Mouse (Mus musculus) megakaryocyte, embryonic 14.5 days (primary cell): ENCODE results near the gene Nav1. TPM values are rescaled to one million over a fixed set of nuclear protein-coding genes. Genes with fewer than 3 reads are reported as not detected.

Experiments used
- H3K27me3 ChIP-seq: replicated peaks from 2 replicates; pipeline ENCODE3; 2012; ENCODE audit warnings: inconsistent platforms
- H3K36me3 ChIP-seq: replicated peaks from 2 replicates; pipeline ENCODE3; 2012; ENCODE audit warnings: low read length, inconsistent platforms, mixed read lengths
- H3K4me1 ChIP-seq: 2 replicates; pipeline ENCODE4 v1.6.1; 2012; ENCODE audit warnings: inconsistent platforms
- H3K4me3 ChIP-seq: replicated peaks from 2 replicates; pipeline ENCODE3; 2012; ENCODE audit warnings: moderate library complexity, mild to moderate bottlenecking, inconsistent platforms
- H3K9me3 ChIP-seq: 2 replicates; pipeline ENCODE4 v1.6.1; 2012; ENCODE audit warnings: inconsistent platforms
- FLI1 ChIP-seq: IDR thresholded peaks from 2 replicates; pipeline ENCODE4 v1.6.1; 2012; ENCODE audit warnings: low read length, inconsistent platforms, mixed read lengths
- GATA1 ChIP-seq: IDR thresholded peaks from 3 replicates; pipeline ENCODE4 v1.6.1; 2012; ENCODE audit warnings: mixed read lengths, low read length, inconsistent platforms, borderline replicate concordance
- polyA plus RNA-seq: library from polyadenylated mRNA; stranded (reverse); fragments of >175 nt; gene quantifications from 2 replicates; pipeline ENCODE4 v1.2.3, GENCODE M21; 2012; ENCODE audit warnings: low replicate concordance; ENCODE audit not compliant: insufficient read depth

The Nav1 gene
- polyA plus RNA-seq, 1 experiment, result 13.4 TPM

GRCm38 (mm10) chr1:135465734-135466133 is 141.4 kb downstream of the Nav1 start:
- peaks cover 22% of the 10 kb centered on the region for H3K4me1 ChIP-seq
- no peaks in the 10 kb centered on the region for H3K9me3 ChIP-seq
- H3K4me3 ChIP-seq, result no peak overlapping the region
- TF ChIP-seq FLI1, result no peak
- no peak for TF ChIP-seq GATA1
- peaks cover 95% of the 10 kb centered on the region for H3K36me3 ChIP-seq
- H3K27me3 ChIP-seq, result no peaks in the 10 kb centered on the region

GRCm38 (mm10) chr1:135462736-135463135 is 144.4 kb downstream of the Nav1 start:
- H3K36me3 ChIP-seq, result peaks cover 97% of the 10 kb centered on the region
- no peaks in the 10 kb centered on the region for H3K9me3 ChIP-seq
- no peaks in the 10 kb centered on the region for H3K27me3 ChIP-seq
- no peak overlapping the region for H3K4me3 ChIP-seq
- peaks cover 16% of the 10 kb centered on the region for H3K4me1 ChIP-seq
- TF ChIP-seq FLI1, result no peak

GRCm38 (mm10) chr1:135462304-135462703 is 144.8 kb downstream of the Nav1 start:
- no peak for TF ChIP-seq GATA1
- TF ChIP-seq FLI1, result no peak
- Histone ChIP-seq H3K4me1 (peaks cover 12% of the 10 kb centered on the region), H3K27me3 (no peaks in the 10 kb centered on the region), H3K4me3 (no peak overlapping the region), H3K36me3 (peaks cover 97% of the 10 kb centered on the region), H3K9me3 (no peaks in the 10 kb centered on the region)

GRCm38 (mm10) chr1:135461097-135461730 is 145.9 kb downstream of the Nav1 start:
- peaks cover 97% of the 10 kb centered on the region for H3K36me3 ChIP-seq
- no peak overlapping the region for H3K4me3 ChIP-seq
- H3K4me1 ChIP-seq, result peaks cover 3% of the 10 kb centered on the region; the same call in 1 of the 2 replicates
- H3K27me3 ChIP-seq, result no peaks in the 10 kb centered on the region
- H3K9me3 ChIP-seq, result no peaks in the 10 kb centered on the region
- TF ChIP-seq FLI1 (no peak), GATA1 (no peak)

GRCm38 (mm10) chr1:135460521-135460920 is 146.6 kb downstream of the Nav1 start:
- no peaks in the 10 kb centered on the region for H3K27me3 ChIP-seq
- no peak overlapping the region for H3K4me3 ChIP-seq
- H3K36me3 ChIP-seq, result peaks cover 97% of the 10 kb centered on the region
- peaks cover 3% of the 10 kb centered on the region; the same call in 1 of the 2 replicates for H3K4me1 ChIP-seq
- TF ChIP-seq GATA1 (no peak), FLI1 (no peak)
- no peaks in the 10 kb centered on the region for H3K9me3 ChIP-seq

- peaks cover 97% of the 10 kb centered on the region for H3K36me3 ChIP-seq
- no peak for TF ChIP-seq GATA1
- TF ChIP-seq FLI1, result no peak
- no peaks in the 10 kb centered on the region for H3K9me3 ChIP-seq
- peaks cover 3% of the 10 kb centered on the region; the same call in 1 of the 2 replicates for H3K4me1 ChIP-seq
- H3K27me3 ChIP-seq, result no peaks in the 10 kb centered on the region
- H3K4me3 ChIP-seq, result no peak overlapping the region
Measured at GRCm38 (mm10) chr1:135457860-135458259, 149.2 kb downstream of the Nav1 start.

GRCm38 (mm10) chr1:135452259-135452658 is 154.8 kb downstream of the Nav1 start:
- TF ChIP-seq GATA1, result no peak
- H3K36me3 ChIP-seq, result peaks cover 89% of the 10 kb centered on the region
- no peaks in the 10 kb centered on the region for H3K9me3 ChIP-seq
- peaks cover 9% of the 10 kb centered on the region for H3K4me1 ChIP-seq
- H3K27me3 ChIP-seq, result no peaks in the 10 kb centered on the region
- H3K4me3 ChIP-seq, result no peak overlapping the region

GRCm38 (mm10) chr1:135451419-135451818 is 155.7 kb downstream of the Nav1 start:
- TF ChIP-seq FLI1 (no peak), GATA1 (no peak)
- no peak overlapping the region for H3K4me3 ChIP-seq
- no peaks in the 10 kb centered on the region for H3K27me3 ChIP-seq
- peaks cover 81% of the 10 kb centered on the region for H3K36me3 ChIP-seq
- no peaks in the 10 kb centered on the region for H3K9me3 ChIP-seq
- peaks cover 9% of the 10 kb centered on the region for H3K4me1 ChIP-seq

- TF ChIP-seq FLI1, result no peak
- no peak for TF ChIP-seq GATA1
- no peaks in the 10 kb centered on the region for H3K27me3 ChIP-seq
- H3K4me3 ChIP-seq, result no peak overlapping the region
- peaks cover 9% of the 10 kb centered on the region for H3K4me1 ChIP-seq
- peaks cover 71% of the 10 kb centered on the region for H3K36me3 ChIP-seq
- H3K9me3 ChIP-seq, result no peaks in the 10 kb centered on the region
Measured at GRCm38 (mm10) chr1:135449876-135450275, 157.2 kb downstream of the Nav1 start.

GRCm38 (mm10) chr1:135448940-135449339 is 158.2 kb downstream of the Nav1 start:
- Histone ChIP-seq H3K9me3 (no peaks in the 10 kb centered on the region), H3K36me3 (peaks cover 71% of the 10 kb centered on the region), H3K4me1 (peaks cover 9% of the 10 kb centered on the region), H3K4me3 (no peak overlapping the region), H3K27me3 (no peaks in the 10 kb centered on the region)
- no peak for TF ChIP-seq FLI1
- TF ChIP-seq GATA1, result no peak

- Histone ChIP-seq H3K36me3 (peaks cover 68% of the 10 kb centered on the region), H3K9me3 (no peaks in the 10 kb centered on the region)
- no peak for TF ChIP-seq FLI1
- TF ChIP-seq GATA1, result no peak
Measured at GRCm38 (mm10) chr1:135443506-135443905, 163.6 kb downstream of the Nav1 start.

More at GRCm38 (mm10) chr1:135443506-135443905, 163.6 kb downstream of the Nav1 start:
- H3K4me1 ChIP-seq, result no peaks in the 10 kb centered on the region
- no peaks in the 10 kb centered on the region for H3K27me3 ChIP-seq
- no peak overlapping the region for H3K4me3 ChIP-seq
